Mouse (Mus musculus) thymus, postnatal 36 days (tissue): ENCODE data around the gene Lcn10.
"Not testable (repeated sequence)": the region's sequence is repeated elsewhere in the genome, so short reads cannot be mapped to it uniquely, and the experiment has no call there.

Experiments used
- DNase-seq, 2 experiments: peaks; one replicate each; pipeline ENCODE4 v3.0.0; 2022; ENCODE audit warnings: mixed read lengths in 2 of 2

Lcn10 gene

DNA sequence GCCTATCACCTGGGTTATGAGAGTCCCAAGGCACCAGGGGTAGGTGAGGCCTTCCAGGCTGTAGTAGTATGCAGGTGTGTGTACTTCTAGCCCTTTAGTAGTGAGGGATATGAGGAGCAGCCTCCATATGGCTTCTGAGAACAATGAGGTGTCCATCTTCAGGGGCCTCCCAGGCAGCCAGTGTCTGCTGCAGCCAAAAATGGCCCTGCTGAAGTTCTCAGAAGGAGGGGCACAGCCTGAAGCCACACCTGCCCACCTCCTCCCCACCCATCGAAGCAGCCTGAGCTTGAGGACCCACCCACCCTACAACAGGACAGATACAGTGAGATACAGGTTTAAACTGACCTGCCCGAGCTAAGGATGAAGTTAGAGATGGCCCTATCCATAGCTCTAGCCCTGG is at the start of gene Lcn10:
Gene Lcn10 (plus strand): TSS at position 301 of the 400 bp plus-strand sequence.
- no peak for DNase-seq

DNA sequence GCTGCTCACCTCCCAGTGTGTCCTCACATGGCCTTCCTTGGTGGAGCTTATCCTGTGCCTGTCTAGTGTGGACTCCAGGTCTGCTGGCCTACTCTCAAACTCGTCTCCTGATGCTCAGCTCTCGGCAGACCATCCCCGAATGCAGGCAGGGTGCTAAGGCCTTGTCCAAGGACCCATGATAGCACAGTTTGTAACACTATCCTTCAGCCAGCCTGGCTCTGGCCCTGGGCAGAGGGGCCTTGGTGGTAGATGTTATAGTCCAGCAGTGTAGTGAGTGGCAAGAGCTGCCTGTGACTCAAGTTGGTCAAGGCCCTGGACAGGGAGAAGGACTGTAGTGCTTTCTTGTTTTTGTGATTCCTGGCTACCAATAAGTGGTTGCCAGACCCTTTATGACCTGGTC is 48.9 kb upstream of the Lcn10 start:
- DNase-seq = no peak

DNA sequence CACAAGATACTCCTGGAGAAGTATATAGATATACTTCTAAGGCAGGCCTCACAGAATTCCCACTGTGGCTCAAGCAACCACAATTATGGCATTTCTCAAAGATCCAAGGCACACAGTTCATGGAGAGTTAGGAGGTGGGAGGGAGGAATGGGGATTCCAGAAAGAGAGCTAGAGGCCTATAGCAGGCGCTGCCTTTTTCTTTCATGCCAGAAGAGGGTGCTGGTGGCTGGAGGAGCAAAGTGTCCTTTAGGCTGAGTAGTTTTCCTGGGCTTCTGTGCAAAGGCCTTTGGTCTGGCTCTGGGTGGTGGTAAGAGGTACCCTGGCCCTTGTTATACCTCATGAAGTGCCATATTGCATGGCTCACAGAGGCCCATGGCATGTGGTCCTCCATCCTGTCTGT is 48.5 kb upstream of the Lcn10 start:
- no peak for DNase-seq

DNA sequence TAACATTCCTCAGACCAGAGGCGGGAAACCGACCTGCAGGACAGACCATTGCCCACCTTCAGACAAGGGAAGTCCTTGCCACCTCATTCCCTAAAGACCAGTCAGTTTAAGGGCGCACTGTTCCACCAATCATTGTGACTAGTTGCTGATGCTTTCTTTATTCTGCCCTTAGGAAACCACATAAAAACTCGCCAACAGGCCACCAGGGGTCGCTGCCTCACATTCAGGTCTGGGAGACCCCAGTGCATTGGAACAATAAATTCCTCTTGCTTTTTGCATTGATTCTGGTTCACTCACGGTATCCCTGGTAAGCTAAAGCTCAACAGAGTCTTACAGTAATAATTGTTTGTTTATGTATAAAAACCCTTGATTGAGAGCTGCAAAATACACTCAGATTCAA is 42.6 kb upstream of the Lcn10 start:
- peak; percentile 47 to 64 for DNase-seq

DNA sequence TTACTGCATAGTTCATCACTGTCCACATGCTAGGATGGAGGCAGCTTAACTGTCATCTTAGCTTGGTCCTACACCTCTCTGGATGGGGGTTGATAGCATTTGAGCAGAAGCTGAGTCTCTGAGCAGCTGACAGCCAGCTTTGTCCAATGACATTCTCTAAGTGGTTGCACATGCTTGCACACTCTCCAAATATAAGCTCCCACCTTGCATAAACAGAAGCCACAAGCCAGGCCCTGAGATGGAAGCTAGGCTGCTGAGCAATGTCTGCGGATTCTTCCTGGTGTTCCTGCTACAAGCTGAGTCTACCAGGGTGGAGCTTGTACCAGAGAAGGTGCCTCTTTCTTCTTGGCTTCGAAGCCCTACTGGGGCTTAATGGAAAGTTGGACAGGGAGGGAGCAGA is 29.6 kb upstream of the Lcn10 start, which contains the start of gene Lcn8:
Gene Lcn8 (plus strand): TSS at position 219 of the 400 bp plus-strand sequence.
- DNase-seq = no peak

DNA sequence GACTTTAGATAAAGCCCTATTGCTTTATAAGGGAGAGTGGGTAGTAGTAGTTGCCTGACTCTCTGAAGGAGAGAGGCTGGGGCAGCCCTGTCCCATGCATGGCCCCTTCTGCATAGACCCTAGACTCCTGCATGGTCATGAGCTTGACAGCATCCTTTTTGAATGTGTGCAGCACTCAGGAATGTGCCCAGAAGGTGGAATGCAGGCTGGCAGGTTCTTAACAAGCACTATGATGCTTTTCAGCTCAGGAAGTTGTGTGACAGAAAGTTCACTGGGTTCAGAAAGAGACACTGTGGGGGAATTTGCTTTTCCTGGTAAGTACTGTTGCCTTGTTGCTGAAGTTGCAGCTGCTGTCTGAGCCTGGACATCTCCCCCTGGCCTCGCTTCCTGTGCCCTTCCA is 28.0 kb upstream of the Lcn10 start:
- DNase-seq = no peak

DNA sequence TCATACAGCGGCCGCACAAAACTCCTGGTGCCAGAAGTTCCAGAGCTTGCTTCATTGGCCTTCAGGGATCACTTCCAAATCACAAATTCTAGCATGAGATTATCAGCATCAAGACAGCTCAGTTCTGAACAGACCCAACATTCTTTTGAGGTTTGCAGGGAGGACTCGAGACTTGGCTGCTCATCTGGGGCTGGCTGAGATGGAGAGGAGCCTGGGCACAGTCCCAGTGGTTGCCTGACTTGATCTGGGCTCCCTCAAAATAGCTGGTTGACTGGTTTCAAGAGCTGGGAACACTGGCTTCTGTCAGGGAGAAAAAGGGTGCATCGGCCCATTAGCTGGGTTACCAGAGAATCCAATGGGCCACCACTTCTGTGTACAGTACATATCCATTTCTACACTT is 25.8 kb upstream of the Lcn10 start:
- DNase-seq = no peak

DNA sequence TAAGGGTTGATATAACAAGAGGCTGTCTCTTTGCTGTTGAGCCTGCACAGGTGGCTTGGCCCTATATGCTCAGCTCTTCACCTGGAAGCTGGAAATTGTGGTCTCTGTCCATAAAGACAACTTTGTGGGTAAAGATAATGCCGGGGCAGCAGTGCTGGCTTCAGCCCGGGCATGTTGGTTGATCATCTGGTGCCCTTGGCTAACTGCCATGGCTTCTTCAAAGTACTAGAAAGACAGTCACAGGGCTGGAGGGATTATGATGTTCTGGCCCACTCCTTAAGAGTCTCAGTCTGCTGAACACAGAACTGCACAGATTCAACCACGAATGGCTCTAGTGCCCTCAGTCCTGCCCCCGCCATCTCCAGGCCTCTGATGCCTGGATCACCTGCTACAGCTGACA is 25.3 kb upstream of the Lcn10 start:
- no peak for DNase-seq

DNA sequence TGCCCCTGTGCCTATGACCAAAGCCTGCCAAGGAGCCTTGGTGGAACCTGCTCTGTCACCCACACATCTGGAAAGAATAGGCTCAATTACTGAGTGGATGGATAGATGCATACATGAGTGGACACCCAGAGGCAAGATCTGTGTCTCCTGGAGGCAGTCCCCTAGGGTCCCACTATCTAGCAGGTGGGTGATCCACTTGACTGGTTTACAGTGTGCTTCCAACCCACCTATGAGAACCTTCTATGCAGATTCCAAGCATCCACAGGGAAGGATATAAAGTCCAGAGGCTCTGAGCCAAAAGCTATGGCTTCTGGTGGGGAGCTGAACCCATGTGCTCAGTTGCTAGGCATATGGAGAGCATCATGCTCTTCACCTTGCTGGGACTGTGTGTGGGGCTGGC is 24.9 kb upstream of the Lcn10 start, which contains the start of gene Lcn5:
Gene Lcn5 (plus strand): TSS at position 301 of the 400 bp plus-strand sequence.
- no peak for DNase-seq

DNA sequence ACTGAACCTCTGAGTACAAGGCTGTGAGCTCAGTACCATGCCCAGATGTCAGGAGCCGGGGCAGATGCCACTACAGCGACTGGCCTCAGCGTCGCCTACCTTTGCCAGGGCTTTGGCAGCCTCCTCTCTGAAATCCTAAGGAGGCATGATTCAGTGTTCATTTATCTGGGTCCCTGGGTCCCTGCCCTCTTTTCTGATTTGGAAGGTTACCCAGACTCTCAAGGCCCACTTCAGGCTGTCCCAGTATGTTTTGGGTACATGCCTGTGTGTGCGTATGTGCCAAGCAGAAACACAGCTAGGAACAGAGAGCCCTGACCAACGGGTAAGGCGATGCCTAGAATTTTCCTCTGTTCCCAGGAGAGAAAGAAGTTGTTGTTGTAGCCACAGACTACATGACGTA is 22.2 kb upstream of the Lcn10 start:
- DNase-seq = no peak

DNA sequence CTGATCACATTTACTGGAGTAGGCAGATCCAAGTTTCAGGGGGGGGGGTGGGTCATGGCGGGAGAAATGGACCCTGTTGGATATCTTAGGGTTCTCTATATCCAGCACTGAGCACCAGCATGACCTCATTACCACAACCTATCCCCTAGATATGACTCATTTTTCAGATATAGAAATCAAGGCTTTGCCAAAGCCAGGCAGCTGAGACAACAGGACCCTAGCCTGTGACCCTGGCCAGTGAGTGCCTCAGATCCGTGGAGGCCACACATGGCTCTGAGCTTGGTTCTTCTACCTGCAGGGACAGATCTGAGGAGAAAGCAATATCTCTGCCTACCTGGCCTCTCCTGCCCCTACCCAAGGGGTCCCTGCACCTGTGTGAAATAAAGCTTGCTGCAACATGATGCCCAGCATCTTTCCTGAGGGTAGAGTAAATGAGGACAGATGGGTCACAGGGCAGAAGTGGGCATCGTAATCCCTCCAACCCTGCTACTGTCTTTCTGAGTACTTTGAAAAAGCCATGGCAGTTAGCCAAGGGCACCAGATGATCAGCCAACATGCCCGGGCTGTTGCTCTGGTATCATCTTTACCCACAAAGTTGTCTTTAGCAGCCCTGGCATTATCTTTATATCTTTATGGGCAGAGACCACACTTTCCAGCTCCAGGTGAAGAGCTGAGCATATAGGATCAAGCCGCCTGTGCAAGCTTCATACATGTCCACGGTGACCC is 21.1 kb upstream of the Lcn10 start:
- DNase-seq = no peak

DNA sequence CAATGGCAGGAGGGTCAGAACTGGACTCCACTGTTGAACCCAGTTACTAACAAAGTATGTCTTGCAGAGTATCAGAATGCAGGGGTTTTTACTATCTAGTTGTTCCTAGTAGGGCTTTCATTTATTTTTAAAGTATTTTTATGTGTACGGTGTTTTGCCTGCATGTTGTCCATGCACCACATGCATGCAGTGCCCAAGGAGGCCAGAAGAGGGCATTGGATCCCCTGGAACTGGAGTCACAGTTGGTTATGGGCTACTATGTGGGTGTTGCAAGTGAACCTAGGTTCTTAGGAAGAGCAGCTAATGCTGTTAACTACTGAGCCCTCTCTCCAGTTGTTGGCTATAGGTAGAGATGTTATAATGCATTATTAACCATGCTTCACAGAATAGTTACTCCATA is 19.0 kb upstream of the Lcn10 start:
- peak; percentile 68 to 76 for DNase-seq

DNA sequence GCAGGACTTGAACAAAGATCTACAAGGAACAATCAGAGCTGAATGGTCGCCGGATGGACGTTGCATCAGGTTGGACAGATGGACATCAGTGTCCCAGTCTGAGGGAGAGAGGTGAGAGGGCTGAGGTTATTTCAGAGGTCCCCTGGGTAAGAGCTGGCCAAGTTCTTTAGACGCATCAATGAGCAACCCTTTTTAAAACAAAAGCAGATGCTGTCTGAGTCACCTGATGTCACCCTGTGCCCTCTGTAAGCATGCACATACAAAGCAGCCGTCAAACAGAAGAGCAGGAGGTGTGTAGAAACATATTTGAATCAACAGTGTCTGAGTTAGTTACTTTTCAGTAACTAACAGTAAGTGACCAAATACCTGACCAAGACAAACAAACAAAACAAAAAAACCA is 18.4 kb upstream of the Lcn10 start:
- no peak for DNase-seq

DNA sequence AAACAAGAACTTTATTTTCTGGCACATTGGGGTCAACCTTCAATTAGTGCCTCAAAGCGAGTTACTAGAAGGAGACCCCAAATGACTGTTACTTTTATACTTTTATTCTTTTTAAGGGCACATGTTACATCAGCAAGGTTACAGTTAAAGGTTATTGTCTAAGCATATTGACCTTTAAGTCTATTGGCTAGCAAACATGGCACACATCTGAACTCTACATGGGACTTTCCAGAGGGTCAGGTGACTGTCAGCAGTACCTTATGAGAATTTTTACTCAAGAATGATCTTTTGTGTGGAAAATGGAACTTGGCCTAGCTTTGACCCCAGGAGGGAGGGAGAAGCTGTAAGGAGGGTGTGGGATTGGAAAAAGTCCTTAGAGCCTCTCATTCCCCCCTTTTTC is 16.0 kb upstream of the Lcn10 start:
- no peak for DNase-seq

DNA sequence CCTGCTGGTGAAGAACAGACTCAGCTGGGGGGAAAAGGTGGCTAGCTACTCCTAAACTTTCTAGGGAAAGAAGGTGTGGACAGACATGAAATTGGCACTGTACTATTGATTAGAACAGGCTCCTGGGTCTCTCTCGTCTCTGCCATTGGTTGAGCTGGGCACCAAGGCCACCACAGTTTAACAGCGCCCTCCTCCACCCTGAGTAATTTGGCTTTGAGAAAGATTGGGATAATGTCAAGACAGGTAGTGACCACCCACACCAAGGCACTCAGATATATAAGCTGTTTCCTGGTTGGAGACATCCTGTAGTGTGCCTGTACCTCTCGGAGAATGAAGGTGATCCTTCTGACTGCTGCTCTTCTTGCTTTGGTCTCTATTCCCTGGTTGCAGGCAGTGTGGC is 6.0 kb upstream of the Lcn10 start, which contains the start of gene Lcn6:
Gene Lcn6 (plus strand): TSS at position 301 of the 400 bp plus-strand sequence.
- DNase-seq = no peak

DNA sequence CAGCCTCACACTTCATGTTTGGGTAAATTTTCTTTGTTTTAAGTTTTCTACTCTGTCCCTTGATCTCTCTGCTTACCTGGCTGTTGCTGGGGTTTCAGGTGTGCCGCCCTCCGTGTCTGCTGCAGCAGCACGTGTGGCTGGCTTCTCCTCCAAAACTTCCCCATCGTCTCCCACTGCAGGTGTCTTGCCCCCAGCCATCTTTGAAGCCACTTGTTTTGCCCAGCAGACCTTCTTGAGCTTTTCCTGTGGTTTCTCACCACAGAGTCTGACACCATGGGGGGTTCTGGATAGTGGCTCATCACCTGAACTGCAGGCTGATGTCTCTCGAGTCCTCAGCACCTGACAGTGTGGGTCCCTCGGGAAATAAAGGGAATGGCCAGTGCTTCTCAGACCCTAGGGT is 3.0 kb upstream of the Lcn10 start:
- peak; percentile 42 to 75 for DNase-seq

DNA sequence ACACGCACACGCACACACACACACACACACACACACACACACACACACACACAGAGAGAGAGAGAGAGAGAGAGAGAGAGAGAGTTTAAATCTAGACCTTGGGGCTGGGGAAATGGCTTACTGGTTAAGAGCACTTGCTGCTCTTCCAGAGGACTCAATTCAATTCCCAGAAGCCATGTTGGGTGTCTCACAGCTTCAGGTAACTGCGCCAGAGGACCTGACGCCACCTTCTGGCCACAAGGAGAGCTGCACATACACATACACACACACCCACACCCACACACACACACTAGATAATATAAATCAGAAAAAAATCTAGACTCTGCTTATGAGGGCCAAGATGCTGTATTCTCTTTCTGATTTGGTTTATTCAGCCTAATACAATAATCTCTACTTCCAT is 4.4 kb downstream of the Lcn10 start:
- DNase-seq = no peak

DNA sequence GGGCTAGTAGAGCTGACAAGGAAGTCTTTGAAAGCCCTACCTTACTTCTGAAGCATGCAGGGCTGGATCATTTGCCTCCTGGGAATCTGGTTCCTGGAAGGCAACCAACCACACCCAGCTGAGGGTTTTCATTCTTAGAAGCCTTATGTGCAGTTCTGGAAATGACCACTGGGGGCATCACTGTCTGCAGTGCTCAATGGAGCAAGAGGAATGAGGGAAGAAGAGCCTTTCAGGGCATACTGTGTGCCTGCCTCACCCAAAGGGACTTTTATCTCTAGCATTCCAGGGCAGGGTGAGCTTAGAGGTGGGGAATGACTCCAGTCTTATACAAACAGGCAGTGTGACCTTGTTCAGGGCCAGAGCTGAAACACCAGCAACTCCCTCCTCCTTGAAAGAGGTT is 12.1 kb downstream of the Lcn10 start:
- peak in 1 of 2 experiments; percentile 53 for DNase-seq

DNA sequence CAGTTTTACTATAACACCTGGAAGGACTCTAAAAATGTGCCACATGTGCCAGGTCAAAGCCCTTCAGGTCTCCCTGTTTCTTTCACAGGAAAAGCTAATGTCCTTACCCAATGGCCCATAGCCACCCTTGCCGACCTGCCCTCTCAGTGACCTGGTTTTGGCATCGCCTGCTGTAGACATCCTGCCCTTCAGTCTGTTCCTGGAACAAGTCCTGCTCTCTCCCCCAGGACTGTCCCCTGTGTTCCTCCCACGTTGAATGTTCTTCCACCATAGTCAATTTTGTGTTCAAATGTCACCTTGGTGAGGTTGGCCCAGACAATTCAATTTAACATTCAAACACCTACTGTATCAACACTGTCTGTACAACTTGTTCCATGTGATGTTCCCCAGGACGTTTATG is 14.4 kb downstream of the Lcn10 start:
- DNase-seq = no peak

DNA sequence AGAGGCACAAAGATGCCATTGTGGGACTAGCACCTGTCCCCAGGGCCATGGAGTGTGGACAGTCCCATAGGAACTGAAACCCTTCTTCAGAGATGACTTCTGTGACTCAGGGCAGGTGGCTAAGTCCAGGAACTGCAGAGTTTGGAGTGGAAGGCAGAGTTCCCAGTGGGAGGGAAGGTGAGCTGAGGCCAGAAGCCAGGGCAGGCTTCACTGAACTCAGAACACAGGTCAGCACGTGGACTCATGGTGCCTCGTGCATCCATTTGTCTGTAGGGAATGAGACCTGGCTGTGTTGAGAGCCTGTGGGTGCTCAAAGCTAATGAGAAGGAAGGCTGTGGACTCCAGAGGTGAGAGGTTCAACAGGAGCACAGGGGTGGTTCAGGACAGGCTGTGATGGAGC is 16.2 kb downstream of the Lcn10 start:
- DNase-seq = no peak

DNA sequence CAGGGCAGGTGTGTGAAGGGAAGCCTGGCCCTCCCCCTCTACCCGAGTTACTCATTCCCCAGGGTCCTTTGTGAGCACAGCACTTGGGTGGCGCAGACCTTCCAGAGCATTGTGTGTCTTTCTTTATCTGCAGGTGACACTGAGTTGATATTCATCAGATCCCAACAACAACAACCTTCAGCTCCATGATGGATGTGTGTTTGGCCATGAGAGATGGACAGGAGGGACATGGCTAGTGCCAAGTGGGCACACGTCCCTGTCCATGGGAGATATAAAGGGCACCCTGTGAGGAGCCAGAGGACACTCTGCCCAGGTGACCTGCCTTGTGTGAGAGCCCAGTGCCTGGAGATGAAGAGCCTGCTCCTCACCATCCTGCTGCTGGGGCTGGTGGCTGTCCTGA is 17.2 kb downstream of the Lcn10 start, which contains the start of gene Obp2a:
Gene Obp2a (plus strand): TSS at position 301 of the 400 bp plus-strand sequence.
- not testable (repeated sequence) for DNase-seq

DNA sequence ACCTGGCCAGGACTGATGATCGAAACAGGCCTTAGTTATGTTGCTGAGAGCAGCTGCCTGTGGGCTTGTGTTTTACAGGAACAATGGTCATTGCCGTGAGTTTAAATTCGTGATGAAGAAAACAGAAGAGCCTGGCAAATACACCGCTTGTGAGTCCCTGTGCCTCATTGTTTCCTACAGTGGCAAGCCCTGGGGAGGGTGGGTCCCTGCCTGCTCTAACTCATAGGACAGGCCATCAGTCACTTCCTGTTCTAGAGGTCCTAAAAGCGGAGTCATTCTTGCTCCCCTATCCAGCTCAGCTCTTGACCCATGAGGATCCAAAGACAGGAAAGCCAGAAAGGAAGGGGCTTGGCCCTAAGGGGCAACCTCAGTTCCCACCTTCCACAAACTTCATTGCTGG is 18.5 kb downstream of the Lcn10 start:
- DNase-seq = no peak

DNA sequence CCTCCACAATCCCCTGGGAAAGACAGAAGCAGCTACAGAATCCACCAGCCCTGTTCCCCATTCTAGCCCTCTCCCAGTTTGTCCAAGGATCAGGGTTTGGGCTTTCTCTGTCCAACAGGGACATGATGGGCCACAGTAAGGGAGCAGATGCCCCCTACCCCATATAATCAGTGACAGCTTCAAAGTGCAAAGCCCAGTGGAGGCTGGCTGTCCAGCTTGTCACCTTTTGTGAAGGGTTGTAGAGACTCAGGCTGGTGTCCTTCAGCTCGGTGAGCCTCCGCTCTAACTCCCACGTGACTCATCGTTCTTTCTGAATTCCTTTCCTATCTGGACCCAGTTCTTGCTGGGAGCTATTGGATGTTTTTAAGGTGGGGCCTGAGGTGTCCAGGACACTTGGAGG is 21.2 kb downstream of the Lcn10 start:
- DNase-seq = no peak

DNA sequence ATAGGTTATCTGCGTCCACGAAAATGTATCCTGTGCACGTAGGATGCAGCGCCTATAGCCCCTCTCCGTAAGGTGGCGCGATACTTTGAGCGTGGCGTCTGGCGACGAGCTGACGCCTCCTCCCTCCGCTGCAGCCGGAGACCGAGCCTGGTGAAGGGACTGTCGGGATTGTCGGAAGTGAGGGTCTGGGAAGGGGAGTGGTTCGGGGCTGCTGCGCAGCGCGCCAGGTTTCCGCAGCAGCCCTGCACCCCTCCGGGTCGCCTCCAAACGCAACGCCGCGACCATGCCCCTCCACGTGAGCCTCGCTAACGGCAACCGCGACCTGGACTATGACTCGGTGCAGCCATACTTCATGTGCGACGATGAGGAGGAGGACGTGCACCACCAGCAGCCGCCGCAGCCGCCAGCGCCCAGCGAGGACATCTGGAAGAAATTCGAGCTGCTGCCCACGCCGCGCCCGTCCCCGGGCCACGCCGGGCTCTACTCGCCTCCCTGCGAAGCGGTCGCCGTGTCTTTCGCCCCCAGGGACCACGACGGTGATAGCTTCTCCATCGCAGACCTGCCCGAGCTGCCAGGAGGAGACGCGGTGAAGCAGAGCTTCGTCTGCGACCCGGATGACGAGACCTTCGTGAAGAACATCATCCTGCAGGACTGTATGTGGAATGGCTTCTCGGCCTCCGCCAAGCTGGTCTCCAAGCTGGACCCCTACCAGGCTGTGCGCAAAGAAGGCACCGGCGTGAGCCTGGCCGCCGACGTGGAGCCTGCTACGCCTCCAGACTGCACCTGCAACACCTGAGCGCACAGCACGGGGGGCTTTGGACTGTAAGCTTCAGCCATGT is 24.3 kb downstream of the Lcn10 start, which contains the start of gene Bmyc:
Gene Bmyc (plus strand): TSS at position 97 of the 839 bp plus-strand sequence.
- DNase-seq = peak; percentile 80 to 85
